Mouse (Mus musculus) cerebellum, adult 9-11 months (tissue): ENCODE data around the gene Cpne5.

Source experiments
- DNase-seq: peaks from one replicate; pipeline ENCODE4 v3.0.0; 2022

The Cpne5 gene

GRCm38 (mm10) chr17:29167371-29167770, 70.6 kb downstream of the Cpne5 start:
- no peak for DNase-seq

DNA sequence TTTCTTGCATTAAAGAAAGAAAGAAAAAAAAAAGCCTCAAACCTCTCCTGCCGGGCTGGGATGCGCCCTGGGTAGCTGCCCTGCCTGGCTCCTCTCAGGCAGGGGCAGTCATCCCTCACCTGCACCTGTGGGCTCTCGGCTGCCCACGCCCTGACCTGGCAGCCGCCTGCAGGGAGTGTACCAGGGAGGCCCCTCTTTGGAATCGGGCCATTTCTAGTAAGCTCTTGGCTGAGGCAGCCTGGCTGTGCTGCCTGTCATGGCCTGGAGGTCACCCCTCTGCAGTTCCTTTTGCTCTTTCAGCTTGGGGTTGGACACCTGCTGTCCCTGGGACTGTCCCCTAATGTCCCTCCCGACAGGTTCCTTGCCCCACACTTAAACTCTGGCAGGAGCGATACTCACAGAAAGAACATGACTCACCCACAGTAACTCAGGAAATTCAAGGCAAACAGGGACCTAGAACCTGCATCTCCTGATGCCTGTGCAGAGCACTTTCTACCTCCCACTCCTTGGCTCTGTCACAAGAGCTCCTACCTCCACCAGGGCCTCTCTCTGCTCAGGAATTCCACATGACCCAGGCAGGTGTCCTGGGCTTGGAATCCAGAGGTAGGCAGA, 71.9 kb downstream of the Cpne5 start:
- no peak for DNase-seq

DNA sequence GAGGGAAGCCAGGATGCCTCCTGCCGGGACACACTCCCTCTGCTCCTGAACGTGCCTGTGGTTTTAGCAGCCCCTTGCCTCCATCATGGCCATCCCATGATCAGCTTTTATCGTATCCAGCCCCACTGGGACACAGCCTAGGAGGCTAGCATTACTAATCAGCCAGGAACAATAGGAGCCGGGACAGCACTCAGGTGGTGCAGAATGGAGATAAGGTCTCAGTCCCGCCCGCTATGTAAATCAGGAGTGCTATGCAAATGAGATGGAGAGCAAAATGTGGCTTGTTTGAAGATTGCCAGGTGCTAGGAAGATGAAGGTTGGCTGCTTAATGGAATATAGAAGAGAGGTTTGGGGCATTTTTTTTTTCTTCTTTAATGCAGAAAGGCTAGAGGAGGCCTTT, 72.5 kb downstream of the Cpne5 start:
- DNase-seq, result no peak

DNA sequence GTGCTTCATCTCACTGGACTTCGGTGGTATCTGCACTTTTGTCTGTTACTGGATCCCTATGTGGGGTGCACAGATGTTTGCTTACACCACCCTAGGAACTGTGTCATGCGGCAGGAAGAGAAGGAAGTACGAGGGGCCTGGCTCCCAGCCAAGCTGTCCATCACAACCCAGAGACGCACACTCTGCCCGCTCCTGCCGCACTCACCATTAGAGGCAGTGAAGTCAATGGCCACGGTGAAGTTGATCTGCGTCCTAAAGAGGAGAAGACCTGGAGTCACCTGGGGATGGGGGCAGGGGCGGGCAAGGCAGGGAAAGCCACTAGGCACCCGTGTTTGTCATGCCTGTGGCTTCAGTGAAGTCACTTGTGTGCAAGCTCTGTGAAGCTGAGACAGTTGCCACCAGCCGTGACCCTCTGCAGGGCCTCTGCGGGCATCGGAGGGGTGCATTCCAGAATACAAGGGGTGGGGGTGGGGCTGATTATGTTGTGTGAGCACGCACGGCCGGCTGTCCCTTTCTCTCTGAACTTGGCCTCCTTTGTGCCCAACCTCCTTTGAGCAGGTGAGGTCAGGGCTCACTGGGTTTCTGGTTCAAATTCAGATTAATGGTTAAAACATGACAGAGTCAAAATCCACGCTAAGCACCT, 73.4 kb downstream of the Cpne5 start:
- DNase-seq, result no peak

DNA sequence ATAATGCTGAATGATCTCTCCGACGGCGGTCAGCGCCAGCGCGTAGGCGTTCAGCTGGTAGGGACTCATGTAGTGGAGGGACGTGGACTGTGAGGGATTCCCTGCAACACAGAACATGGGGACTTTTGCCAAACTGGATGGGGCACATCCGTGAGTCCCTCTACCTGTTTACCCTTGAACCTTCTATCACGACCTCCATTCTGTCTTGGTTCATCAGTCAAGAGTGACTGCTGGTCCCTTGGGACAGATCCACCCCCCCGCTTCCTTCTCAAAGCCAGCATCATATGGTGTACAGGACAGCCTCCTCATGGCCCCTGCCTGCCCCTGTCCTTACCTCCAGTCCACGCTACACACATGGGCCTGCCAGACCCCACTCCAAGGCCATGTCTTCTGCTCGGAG, 75.6 kb downstream of the Cpne5 start:
- DNase-seq, result no peak

DNA sequence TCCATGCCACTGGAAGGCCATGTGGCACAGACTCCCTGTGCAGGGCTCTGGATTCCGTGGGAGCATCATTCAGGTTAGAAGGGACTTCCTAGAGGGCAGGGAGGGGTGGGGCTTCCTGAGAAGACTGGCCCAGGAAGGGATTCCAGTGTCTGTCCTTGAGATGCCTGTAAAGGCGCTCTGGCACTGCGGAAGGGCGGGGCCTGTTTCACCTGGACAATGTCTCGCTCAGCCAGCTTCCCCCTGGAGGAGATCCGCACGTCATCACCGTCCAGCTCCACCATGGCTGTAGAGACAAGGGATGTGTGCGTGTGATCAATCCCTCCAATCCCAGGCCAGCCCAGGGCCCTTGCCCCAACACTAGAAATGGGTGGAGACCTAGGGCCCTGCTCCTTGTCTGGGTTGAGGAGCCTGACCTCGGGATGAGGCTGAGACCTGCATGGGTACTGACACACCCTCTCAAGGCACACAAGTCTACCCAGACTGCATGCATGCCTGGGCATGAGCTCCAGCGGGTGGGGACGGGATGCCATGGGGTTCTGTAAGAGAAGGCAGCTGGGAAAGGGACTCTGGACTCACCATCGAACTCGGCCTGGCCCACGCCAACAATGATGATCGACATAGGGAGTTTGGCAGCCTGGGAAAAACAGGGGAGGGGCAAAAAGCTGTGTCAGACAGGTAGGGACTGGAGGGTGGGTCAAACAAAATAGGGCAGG, 78.1 kb downstream of the Cpne5 start:
- no peak for DNase-seq

DNA sequence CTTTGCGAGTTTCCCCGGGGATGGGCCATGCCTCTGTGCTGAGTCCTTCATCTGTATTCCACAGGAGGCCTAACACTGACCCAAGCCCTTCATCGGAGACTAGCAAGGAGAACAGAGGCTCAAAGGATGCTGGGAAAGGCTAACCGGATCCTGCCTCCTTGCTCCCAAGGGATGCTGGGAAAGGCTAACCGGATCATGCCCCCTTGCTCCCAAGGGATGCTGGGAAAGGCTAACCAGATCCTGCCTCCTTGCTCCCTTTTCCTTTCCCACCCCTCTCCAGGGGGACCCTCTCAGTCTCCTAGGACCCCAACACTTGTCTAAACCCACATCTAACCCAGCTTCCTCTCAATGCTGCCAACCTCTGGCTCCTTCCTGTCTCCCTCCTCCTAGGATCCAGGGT, 78.6 kb downstream of the Cpne5 start:
- DNase-seq, result no peak

DNA sequence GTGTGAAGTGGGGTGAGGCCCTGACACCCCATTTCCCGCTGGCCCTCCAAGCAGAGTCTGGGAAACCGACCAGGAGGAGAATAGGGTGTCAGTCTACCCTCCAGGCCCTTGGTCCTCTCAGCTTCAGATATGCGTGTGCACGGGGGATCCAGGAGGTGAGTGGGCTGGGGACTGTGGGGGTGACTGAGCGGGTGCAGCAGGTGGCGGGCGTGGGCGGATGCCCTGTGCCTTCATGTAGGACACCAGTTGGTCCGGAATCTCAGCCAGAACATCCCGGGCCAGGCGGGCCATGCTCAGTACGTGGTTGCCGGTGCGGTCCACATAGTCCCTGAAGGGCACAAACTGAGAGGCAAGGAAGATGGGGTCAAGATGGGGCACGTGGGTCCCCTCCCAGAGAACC, 79.1 kb downstream of the Cpne5 start:
- no peak for DNase-seq

DNA sequence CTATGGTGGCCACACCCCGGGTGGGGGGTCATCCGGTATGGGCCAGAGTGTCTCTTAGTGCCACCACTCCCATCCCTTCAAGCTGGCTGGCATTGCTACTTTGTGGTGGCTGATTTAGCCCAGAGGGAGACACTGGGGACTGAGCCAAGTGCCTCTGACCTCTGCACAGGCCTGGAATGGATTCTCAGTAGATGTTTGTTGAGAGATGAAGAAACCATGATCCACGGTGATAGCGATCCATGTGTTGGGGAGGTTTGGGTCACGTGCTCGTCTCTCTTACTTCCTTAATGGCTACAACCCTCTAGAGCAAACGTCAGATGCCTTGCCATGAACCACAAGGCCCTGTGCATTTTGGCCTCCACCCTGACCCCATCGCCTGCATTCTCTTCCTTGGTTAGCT, 81.1 kb downstream of the Cpne5 start:
- no peak for DNase-seq

DNA sequence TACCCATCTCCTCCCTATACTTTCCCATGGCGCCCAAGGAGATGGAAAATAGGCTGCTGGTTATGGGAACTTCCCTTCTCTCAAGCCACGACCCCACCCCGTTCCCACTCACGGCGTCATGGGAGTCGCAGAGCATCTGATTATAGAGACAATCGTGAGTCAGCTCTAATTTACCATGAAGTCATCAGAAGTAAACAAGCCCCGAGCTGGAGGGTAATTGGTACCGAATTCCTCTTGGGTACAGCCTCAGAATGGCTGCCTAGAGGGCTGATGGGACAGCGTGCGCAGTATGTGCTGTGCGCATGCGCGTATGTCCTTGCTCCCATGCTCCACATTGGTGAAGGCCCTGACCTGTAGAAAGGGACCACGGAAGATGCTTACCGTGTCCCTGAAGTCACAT, 81.6 kb downstream of the Cpne5 start:
- no peak for DNase-seq

GRCm38 (mm10) chr17:29155355-29156135, 82.4 kb downstream of the Cpne5 start:
- no peak for DNase-seq

DNA sequence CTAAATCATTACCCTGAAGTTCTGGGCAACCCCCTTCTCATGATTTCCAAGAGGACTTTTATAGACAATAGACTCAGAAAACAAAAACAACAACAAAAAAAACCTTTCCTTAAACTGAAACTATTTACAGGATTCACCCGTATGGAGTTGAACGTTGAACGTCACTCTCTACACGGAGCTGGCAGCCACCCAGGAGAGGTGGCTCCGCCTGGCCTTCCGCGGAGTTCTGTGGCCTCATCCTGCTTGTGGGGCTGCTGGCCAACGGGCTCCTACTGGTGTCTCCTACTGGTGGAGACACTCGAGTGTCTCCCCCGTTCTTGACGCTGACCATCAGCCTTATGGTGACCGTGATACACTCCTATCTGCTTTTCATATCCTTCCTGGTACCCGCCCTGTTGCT, 83.7 kb downstream of the Cpne5 start:
- no peak for DNase-seq

DNA sequence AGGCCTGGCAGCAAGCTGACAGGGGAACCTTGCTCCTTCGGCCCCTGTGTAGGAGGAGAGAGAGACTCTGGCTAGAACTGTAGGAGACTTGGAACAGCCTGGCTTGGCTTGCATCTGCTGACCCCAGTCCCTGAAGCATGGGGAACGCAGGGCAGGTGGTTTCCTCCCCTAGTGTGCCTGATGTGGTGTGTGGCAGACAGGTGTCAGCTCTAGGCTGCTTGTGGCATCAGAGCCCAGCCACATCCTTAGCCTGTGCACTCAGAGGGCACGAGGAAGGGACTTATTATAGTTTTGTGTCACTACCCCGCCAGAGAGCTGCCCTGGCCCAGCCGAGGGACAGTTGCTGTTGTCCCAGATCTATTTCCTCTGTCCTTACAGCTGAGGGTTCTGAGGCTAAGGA, 85.4 kb downstream of the Cpne5 start:
- DNase-seq, result no peak

DNA sequence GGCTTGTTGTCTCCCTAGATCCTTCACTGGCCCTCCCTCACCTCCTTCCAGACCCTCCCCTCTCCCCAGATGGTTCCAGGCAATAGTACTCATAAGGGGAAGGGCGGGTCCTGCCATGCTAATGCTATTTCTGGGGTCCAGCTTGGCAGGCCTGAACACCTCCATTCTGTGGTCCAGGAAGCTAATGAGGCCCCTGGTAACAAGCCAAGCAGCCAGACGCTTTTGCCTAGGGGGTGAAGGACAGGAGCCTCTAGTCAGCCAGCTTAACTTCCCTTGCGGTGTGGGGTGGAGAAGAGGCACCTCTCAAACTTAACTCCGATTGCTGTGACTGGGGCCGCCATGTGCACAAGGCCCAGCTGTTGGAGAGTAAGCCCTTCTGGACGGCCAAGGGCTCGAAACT, 88.2 kb downstream of the Cpne5 start:
- DNase-seq, result no peak

- no peak for DNase-seq
Measured at GRCm38 (mm10) chr17:29147773-29148172, 90.2 kb downstream of the Cpne5 start.

GRCm38 (mm10) chr17:29147273-29147672, 90.7 kb downstream of the Cpne5 start:
- no peak for DNase-seq

DNA sequence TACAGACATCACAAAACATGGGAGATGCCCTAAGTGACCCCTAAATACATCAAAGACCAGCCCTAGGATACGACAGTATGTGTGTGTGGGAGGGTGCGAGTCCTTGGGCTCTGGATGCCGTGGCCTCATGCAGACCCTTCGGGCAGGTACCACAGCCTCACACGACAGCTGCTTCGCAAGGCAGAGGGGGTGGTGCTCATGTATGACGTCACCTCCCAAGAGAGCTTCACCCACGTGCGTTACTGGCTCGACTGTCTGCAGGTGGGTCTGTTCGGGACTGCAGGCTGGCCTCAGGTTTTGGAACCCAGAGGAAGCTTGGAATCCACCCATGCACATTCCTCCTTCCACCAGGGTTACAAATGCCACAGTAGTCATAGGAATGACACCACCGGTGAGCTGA, 92.9 kb downstream of the Cpne5 start:
- no peak for DNase-seq

DNA sequence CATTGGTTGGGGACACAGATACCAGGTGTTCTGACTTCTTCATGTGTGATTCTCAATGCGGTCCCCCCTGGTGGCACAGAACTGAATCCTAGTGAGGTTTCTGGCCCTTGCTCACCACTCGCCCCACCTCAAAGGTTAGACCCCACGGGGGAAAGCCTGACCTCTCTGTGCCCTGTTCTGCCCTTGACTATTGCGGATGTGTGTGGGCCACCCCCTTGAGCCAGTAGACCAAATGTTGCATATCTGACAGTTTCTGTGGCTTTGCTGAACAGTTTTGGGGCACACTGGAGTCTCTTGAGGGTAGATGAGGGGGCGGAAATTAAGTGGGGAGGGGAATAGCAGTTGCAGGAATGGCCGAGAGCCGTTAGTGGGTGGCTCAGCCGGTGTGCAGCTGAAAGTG, 94.7 kb downstream of the Cpne5 start:
- no peak for DNase-seq

- DNase-seq, result no peak
Measured at GRCm38 (mm10) chr17:29141577-29141976, 96.4 kb downstream of the Cpne5 start.

GRCm38 (mm10) chr17:29137906-29138305, 100.1 kb downstream of the Cpne5 start:
- no peak for DNase-seq

DNA sequence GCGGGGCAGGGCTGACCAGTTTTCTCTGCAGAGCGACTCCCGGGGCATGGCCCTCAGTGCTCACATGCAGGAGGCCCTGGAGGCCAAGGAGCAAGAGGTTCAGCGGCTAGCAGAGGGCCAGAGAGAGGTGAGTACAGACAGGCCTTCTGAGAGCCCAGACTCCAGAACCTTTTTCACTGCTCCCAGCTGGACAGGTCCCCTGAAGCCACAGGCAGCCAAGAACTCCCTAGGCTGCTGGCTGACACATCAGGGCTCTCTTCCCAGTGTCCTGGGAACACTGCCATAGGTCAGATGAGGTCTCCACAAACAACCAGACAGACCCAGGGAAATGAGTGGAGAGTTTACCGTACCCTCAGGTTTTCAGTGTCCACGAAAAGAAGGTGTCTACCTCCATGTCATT, 101.7 kb downstream of the Cpne5 start:
- DNase-seq, result peak; percentile 61

DNA sequence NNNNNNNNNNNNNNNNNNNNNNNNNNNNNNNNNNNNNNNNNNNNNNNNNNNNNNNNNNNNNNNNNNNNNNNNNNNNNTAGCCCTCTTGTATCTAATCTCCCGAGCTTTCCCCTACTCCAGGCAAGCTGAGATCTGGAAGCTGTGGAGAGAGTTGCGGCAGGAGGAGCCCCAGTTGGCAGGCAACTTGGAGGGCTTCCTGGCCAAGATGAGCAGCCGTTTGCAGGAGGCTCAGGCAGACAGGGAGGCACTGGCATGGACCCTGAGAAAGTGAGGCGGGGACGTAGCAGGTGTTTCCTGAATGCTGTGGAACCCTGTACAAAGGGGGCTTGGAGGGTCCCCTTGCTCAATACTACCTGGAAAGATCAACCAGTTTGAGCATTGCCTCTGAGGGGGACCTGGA, 102.9 kb downstream of the Cpne5 start:
- no peak for DNase-seq

DNA sequence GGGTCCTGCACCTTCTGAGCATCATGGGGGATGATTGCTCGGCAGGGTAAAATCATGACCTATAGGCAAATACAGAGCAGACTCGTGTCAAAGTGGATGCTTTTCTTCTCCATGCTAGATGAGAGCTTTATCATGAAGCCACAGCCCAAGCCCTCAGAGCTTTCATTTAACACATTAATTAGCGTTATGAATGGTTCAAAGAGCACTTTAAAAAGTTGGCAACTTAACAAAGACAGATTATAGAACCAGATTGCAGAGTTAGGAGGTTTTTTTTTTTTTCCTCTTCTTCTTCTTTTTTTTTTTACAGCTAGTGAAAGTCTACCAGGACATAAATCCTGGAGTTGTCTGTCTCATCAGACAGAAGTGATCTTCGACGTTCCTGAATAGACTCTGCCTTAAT, 108.6 kb downstream of the Cpne5 start:
- DNase-seq, result no peak

DNA sequence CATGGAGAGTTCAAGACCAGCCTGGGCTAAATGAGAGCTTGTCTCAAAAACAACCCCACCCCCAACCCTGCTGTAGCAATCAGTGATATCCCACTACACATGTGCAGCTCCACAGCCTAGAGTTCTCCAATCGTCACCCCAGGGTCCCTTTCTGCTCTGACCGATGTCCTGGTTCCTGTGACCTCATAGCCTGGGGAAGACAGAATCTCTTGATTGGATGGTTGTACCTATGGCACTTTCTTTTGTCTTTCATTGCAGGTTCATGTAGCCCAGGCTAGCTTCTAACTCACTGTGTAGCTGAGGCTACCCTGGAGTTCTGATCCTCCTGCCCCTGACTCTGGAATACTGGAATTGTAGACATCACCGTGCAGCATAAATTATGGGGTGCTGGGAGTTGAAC, 111.4 kb downstream of the Cpne5 start:
- no peak for DNase-seq
